Mouse (Mus musculus): ENCODE measurements at regions not wholly inside any gene's neighbourhood (a gene's known extent, or its start where the extent isn't known, plus 50 kb on each side); places are given as distances from the start of the nearest gene placed in this dataset.

DNA sequence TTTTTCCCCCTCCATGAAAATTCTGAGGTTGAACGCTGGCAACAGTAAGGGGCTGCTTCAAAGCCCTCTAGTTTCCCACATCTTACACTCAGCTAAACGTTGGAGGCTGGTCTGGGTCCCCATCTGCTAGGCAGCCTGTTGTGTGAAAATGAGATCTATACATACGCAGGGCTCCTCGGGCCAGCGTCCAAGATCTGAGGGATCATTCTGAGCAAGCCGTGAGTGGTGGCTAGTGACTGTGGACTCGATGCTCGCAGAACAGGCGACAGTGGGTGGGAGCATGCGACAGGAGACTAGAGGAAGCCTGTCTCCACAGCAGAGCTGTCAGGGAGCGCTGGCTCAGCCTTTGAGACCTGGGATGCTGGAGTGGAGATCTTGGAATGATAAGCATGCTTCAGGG lies 237.3 kb downstream of the Rplp1 start:
- Histone ChIP-seq H3K4me1 (ENCODE audit: control insufficient read depth, insufficient read depth, low read length) (no peaks in the 10 kb centered on the region), H3K36me3 (ENCODE audit: control insufficient read depth, insufficient read depth, low read length) (no peaks in the 10 kb centered on the region), H3K9ac (ENCODE audit: low read depth, low read length) (no peak overlapping the region), H3K27me3 (ENCODE audit: control insufficient read depth, insufficient read depth, low read depth, low read length) (no peaks in the 10 kb centered on the region), H3K4me2 (ENCODE audit: low read length) (no peak overlapping the region), H3K9me3 (replicated peaks; ENCODE audit: control insufficient read depth, low read length, poor library complexity, severe bottlenecking) (no peaks in the 10 kb centered on the region), H3K4me3 (ENCODE audit: low read depth, low read length) (no peak overlapping the region), H3K27ac (ENCODE audit: low read length) (no peak overlapping the region)
- no peak for ATAC-seq
- 64% methylated on average over 11 of the region's 11 CpGs for WGBS

DNA sequence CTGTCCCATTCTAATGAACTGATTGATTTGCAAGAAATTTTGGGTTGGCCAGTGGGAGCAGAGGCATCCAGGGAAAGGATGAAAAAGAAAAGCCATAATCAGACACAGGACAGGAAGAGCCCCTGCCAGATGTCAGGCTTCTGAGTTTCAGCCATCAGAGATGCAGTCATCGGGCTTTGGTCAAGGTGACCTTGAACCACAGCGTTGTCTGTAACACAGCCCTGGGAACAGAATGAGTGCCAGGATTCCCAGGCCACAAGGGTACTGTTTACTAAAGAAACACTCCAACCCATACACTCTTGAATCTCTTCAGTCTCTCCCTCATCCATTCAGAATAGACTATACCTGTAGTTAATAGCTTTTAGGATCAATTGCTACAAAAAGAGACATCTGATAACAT lies 239.0 kb downstream of the Rplp1 start:
- no peak overlapping the region for H3K4me2 ChIP-seq (ENCODE audit: low read length)
- H3K27me3 ChIP-seq (ENCODE audit: control insufficient read depth, insufficient read depth, low read depth, low read length) = no peaks in the 10 kb centered on the region
- no peak overlapping the region for H3K4me3 ChIP-seq (ENCODE audit: low read depth, low read length)
- H3K9me3 ChIP-seq (replicated peaks; ENCODE audit: control insufficient read depth, low read length, poor library complexity, severe bottlenecking) = no peaks in the 10 kb centered on the region
- H3K27ac ChIP-seq (ENCODE audit: low read length) = no peak overlapping the region
- WGBS = 87% methylated on average over 2 of the region's 2 CpGs
- H3K4me1 ChIP-seq (ENCODE audit: control insufficient read depth, insufficient read depth, low read length) = no peaks in the 10 kb centered on the region
- no peak overlapping the region for H3K9ac ChIP-seq (ENCODE audit: low read depth, low read length)
- no peaks in the 10 kb centered on the region for H3K36me3 ChIP-seq (ENCODE audit: control insufficient read depth, insufficient read depth, low read length)
- no peak for ATAC-seq

- H3K9ac ChIP-seq (ENCODE audit: low read depth, low read length) = no peak overlapping the region
- no peak overlapping the region for H3K4me2 ChIP-seq (ENCODE audit: low read length)
- no peaks in the 10 kb centered on the region for H3K36me3 ChIP-seq (ENCODE audit: control insufficient read depth, insufficient read depth, low read length)
- H3K27me3 ChIP-seq (ENCODE audit: control insufficient read depth, insufficient read depth, low read depth, low read length) = no peaks in the 10 kb centered on the region
- no peak for ATAC-seq
- H3K4me1 ChIP-seq (ENCODE audit: control insufficient read depth, insufficient read depth, low read length) = no peaks in the 10 kb centered on the region
- H3K27ac ChIP-seq (ENCODE audit: low read length) = no peak overlapping the region
- no peaks in the 10 kb centered on the region for H3K9me3 ChIP-seq (replicated peaks; ENCODE audit: control insufficient read depth, low read length, poor library complexity, severe bottlenecking)
- 70% methylated on average over 16 of the region's 16 CpGs for WGBS
- H3K4me3 ChIP-seq (ENCODE audit: low read depth, low read length) = no peak overlapping the region
Observed at GRCm38 (mm10) chr9:61673575-61674203, 240.7 kb downstream of the Rplp1 start.

GRCm38 (mm10) chr9:61670986-61671385 lies 243.4 kb downstream of the Rplp1 start:
- no peak for ATAC-seq
- no peak overlapping the region for H3K4me3 ChIP-seq (ENCODE audit: low read depth, low read length)
- no peaks in the 10 kb centered on the region for H3K36me3 ChIP-seq (ENCODE audit: control insufficient read depth, insufficient read depth, low read length)
- H3K9ac ChIP-seq (ENCODE audit: low read depth, low read length) = no peak overlapping the region
- no peak overlapping the region for H3K27ac ChIP-seq (ENCODE audit: low read length)
- H3K4me2 ChIP-seq (ENCODE audit: low read length) = no peak overlapping the region
- 80% methylated on average over 4 of the region's 4 CpGs for WGBS
- H3K27me3 ChIP-seq (ENCODE audit: control insufficient read depth, insufficient read depth, low read depth, low read length) = no peaks in the 10 kb centered on the region
- no peaks in the 10 kb centered on the region for H3K9me3 ChIP-seq (replicated peaks; ENCODE audit: control insufficient read depth, low read length, poor library complexity, severe bottlenecking)
- H3K4me1 ChIP-seq (ENCODE audit: control insufficient read depth, insufficient read depth, low read length) = no peaks in the 10 kb centered on the region

GRCm38 (mm10) chr9:61669729-61670520 lies 244.4 kb downstream of the Rplp1 start:
- no peak overlapping the region for H3K4me2 ChIP-seq (ENCODE audit: low read length)
- ATAC-seq = no peak
- WGBS = 50% methylated on average over 10 of the region's 10 CpGs
- H3K27ac ChIP-seq (ENCODE audit: low read length) = no peak overlapping the region
- no peaks in the 10 kb centered on the region for H3K36me3 ChIP-seq (ENCODE audit: control insufficient read depth, insufficient read depth, low read length)
- H3K4me1 ChIP-seq (ENCODE audit: control insufficient read depth, insufficient read depth, low read length) = no peaks in the 10 kb centered on the region
- H3K4me3 ChIP-seq (ENCODE audit: low read depth, low read length) = no peak overlapping the region
- no peaks in the 10 kb centered on the region for H3K27me3 ChIP-seq (ENCODE audit: control insufficient read depth, insufficient read depth, low read depth, low read length)
- no peaks in the 10 kb centered on the region for H3K9me3 ChIP-seq (replicated peaks; ENCODE audit: control insufficient read depth, low read length, poor library complexity, severe bottlenecking)
- H3K9ac ChIP-seq (ENCODE audit: low read depth, low read length) = no peak overlapping the region

- H3K9me3 ChIP-seq (replicated peaks; ENCODE audit: control insufficient read depth, low read length, poor library complexity, severe bottlenecking) = no peaks in the 10 kb centered on the region
- H3K4me2 ChIP-seq (ENCODE audit: low read length) = no peak overlapping the region
- no peak overlapping the region for H3K27ac ChIP-seq (ENCODE audit: low read length)
- no peak overlapping the region for H3K4me3 ChIP-seq (ENCODE audit: low read depth, low read length)
- no peaks in the 10 kb centered on the region for H3K36me3 ChIP-seq (ENCODE audit: control insufficient read depth, insufficient read depth, low read length)
- no peaks in the 10 kb centered on the region for H3K27me3 ChIP-seq (ENCODE audit: control insufficient read depth, insufficient read depth, low read depth, low read length)
- WGBS = 83% methylated on average over 8 of the region's 8 CpGs
- ATAC-seq = no peak
- H3K4me1 ChIP-seq (ENCODE audit: control insufficient read depth, insufficient read depth, low read length) = no peaks in the 10 kb centered on the region
- H3K9ac ChIP-seq (ENCODE audit: low read depth, low read length) = no peak overlapping the region
Observed at GRCm38 (mm10) chr9:61668723-61669122, 245.6 kb downstream of the Rplp1 start.

DNA sequence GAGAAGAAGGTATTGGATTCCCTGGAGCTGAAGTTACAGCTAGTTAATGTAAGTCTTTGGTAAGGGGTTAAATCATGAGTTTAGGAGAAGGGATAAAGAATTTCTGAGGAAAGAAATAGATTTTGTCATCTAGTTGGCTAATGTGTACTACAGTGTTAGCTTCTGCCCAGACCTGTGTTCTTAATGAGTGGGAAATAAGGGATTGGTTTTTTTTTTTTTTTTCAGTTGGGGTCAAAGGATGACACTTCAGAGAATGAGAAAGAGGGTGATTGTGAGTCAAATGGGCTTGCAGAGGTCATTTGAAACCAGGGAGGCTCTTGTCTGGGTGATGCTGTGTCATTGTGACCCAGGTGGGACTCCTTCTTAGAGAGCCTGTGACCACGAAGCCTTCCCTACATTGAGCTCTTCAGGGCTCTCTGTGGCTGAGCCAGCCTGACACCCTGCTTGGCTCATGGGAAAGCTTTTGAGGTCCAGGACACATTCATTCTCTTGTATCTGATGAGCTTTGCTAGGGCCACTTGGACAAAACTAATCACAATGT lies 246.1 kb downstream of the Rplp1 start:
- H3K4me1 ChIP-seq (ENCODE audit: control insufficient read depth, insufficient read depth, low read length) = no peaks in the 10 kb centered on the region
- no peak for ATAC-seq
- H3K9me3 ChIP-seq (replicated peaks; ENCODE audit: control insufficient read depth, low read length, poor library complexity, severe bottlenecking) = no peaks in the 10 kb centered on the region
- H3K9ac ChIP-seq (ENCODE audit: low read depth, low read length) = no peak overlapping the region
- no peaks in the 10 kb centered on the region for H3K27me3 ChIP-seq (ENCODE audit: control insufficient read depth, insufficient read depth, low read depth, low read length)
- no peak overlapping the region for H3K4me3 ChIP-seq (ENCODE audit: low read depth, low read length)
- H3K36me3 ChIP-seq (ENCODE audit: control insufficient read depth, insufficient read depth, low read length) = no peaks in the 10 kb centered on the region
- 88% methylated on average over 1 of the region's 1 CpGs for WGBS
- H3K27ac ChIP-seq (ENCODE audit: low read length) = no peak overlapping the region
- H3K4me2 ChIP-seq (ENCODE audit: low read length) = no peak overlapping the region

- no peaks in the 10 kb centered on the region for H3K27me3 ChIP-seq (ENCODE audit: control insufficient read depth, insufficient read depth, low read depth, low read length)
- WGBS = 66% methylated on average over 4 of the region's 4 CpGs
- no peak for ATAC-seq
Observed at GRCm38 (mm10) chr9:61667453-61668074, 246.8 kb downstream of the Rplp1 start.

More at GRCm38 (mm10) chr9:61667453-61668074, 246.8 kb downstream of the Rplp1 start:
- Histone ChIP-seq H3K4me1 (ENCODE audit: control insufficient read depth, insufficient read depth, low read length) (no peaks in the 10 kb centered on the region), H3K27ac (ENCODE audit: low read length) (no peak overlapping the region), H3K9ac (ENCODE audit: low read depth, low read length) (no peak overlapping the region), H3K4me2 (ENCODE audit: low read length) (no peak overlapping the region), H3K36me3 (ENCODE audit: control insufficient read depth, insufficient read depth, low read length) (no peaks in the 10 kb centered on the region), H3K4me3 (ENCODE audit: low read depth, low read length) (no peak overlapping the region), H3K9me3 (replicated peaks; ENCODE audit: control insufficient read depth, low read length, poor library complexity, severe bottlenecking) (no peaks in the 10 kb centered on the region)
